Mouse (Mus musculus): ENCODE data around the gene Esp18.

Esp18 gene

DNA sequence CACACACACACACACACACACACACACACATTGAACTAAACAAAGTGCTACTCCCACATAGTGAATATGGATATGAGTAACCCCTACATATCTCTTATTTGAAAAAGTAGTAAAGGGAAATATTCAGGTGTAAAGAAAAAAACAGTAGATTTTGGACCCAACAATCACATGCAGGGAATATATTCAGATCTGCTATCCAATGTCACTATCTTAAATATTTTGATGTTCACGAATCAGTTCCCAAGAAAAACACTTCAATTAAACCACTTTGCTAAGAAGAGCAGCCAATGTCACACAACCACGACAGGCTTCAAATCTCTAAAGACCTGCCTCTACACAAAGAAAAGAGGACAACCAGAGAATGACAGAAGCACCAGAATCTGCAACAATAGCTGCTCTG is at the start of gene Esp18:
Esp18 (plus strand) TSS at position 301 of the 400 bp plus-strand sequence.
- no peak for DNase-seq (ENCODE audit: low read depth in 2 of 2, low spot score in 2 of 2)

- DNase-seq (ENCODE audit: low read depth in 2 of 2, low spot score in 2 of 2) = no peak
Observed at GRCm38 (mm10) chr17:39363316-39363715, 42.8 kb upstream of the Esp18 start.
